Mouse (Mus musculus) liver, adult 2 months (tissue): ENCODE results near the gene Mlst8. TPM values are rescaled to one million over a fixed set of nuclear protein-coding genes. Genes with fewer than 3 reads are reported as not detected.
"Not testable (repeated sequence)": the region's sequence is repeated elsewhere in the genome, so short reads cannot be mapped to it uniquely, and the experiment has no call there.

ENCODE experiments used
- DNase-seq: peaks from one replicate; pipeline ENCODE4 v3.0.0-alpha.2; 2011; ENCODE audit warnings: low read depth, low spot score; ENCODE audit errors: extremely low read depth
- H3K27ac ChIP-seq: fragments of 200-500 bp; replicated peaks from 2 replicates; pipeline ENCODE4 v1.5.1; 2012; ENCODE audit warnings: low read depth, mild to moderate bottlenecking, control low read depth, inconsistent platforms, low read length; ENCODE audit not compliant: insufficient read depth
- H3K27me3 ChIP-seq: fragments of 200-500 bp; 2 replicates; pipeline ENCODE4 v1.6.1; 2012; ENCODE audit warnings: mild to moderate bottlenecking, moderate library complexity, low read length, inconsistent platforms; ENCODE audit not compliant: control insufficient read depth, insufficient read depth
- H3K36me3 ChIP-seq: fragments of 200-500 bp; 2 replicates; pipeline ENCODE4 v1.6.1; 2012; ENCODE audit warnings: low read length, inconsistent platforms; ENCODE audit not compliant: control insufficient read depth, insufficient read depth
- H3K4me1 ChIP-seq: fragments of 200-500 bp; 2 replicates; pipeline ENCODE4 v1.6.1; 2011; ENCODE audit warnings: low read length; ENCODE audit not compliant: control insufficient read depth, insufficient read depth
- H3K4me3 ChIP-seq: fragments of 200-500 bp; 2 replicates; pipeline ENCODE4 v1.5.1; 2011; ENCODE audit warnings: low read depth, mild to moderate bottlenecking, control low read depth, low read length, moderate library complexity; ENCODE audit not compliant: insufficient read depth
- H3K79me2 ChIP-seq: fragments of 200-500 bp; 2 replicates; pipeline ENCODE4 v1.6.1; 2012; ENCODE audit warnings: inconsistent platforms, mild to moderate bottlenecking, low read length, moderate library complexity; ENCODE audit not compliant: control insufficient read depth, insufficient read depth
- H3K9ac ChIP-seq: fragments of 200-500 bp; 2 replicates; pipeline ENCODE4 v1.6.1; 2012; ENCODE audit warnings: low read depth, mild to moderate bottlenecking, control low read depth, inconsistent platforms, low read length
- CTCF ChIP-seq: fragments of 200-500 bp; IDR thresholded peaks from 2 replicates; pipeline ENCODE4 v1.5.1; 2011; ENCODE audit warnings: low read depth, low read length, control low read depth
- POLR2A ChIP-seq: fragments of 200-500 bp; IDR thresholded peaks from 2 replicates; pipeline ENCODE4 v1.6.1; 2011; ENCODE audit warnings: low read length, control low read depth; ENCODE audit not compliant: insufficient read depth; ENCODE audit errors: extremely low read depth
- WGBS: fragments of 180-500 bp; shearing (Covaris S2); methylation state at CpG from one replicate; pipeline ENCODE4 v1.1.7; 2018; 5-methylcytosine and 5-hydroxymethylcytosine counted together
- polyA plus RNA-seq: library from polyadenylated mRNA; depleted of rRNA; stranded (reverse); fragments of >200 nt; gene quantifications from 2 replicates; pipeline ENCODE4 v1.2.3, GENCODE M21; 2012
- total RNA-seq: library from RNA; depleted of rRNA; stranded (reverse); fragments of >200 nt; gene quantifications from 2 replicates; pipeline ENCODE4 v1.2.3, GENCODE M21; 2014

Gene Mlst8
- total and polyA plus RNA-seq, 2 experiments: 3.5 to 16.7 TPM

DNA sequence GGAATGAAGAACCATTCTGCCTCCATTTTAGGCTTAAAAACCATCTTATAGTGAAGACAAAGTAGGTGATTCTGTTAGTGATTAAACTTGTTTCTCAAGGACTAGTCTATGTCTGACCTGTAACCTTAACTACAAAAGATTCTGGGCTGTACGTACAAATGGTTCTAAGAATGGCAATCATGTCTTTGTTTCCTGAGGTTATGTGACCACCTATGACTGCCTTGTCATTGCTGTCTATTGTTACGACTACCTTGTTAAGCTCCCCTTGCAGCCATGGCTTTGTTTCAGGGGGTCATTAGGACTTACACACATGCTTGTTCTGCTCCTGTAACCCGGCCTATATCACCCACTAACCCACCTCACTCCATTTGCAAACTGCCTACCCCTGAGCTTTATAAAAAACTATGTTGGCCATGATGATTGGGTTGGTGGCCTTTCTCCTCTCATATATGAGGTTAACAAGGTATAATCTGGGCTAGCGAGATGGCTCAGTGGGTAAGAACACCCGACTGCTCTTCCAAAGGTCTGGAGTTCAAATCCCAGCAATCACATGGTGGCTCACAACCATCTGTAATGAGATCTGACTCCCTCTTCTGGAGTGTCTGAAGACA is 10.1 kb downstream of the Mlst8 start:
- Histone ChIP-seq H3K27me3 (no peaks in the 10 kb centered on the region), H3K4me1 (peaks cover 8% of the 10 kb centered on the region), H3K4me3 (no peak overlapping the region), H3K36me3 (no peaks in the 10 kb centered on the region), H3K9ac (no peak overlapping the region), H3K79me2 (peaks cover 7% of the 10 kb centered on the region), H3K27ac (no peak overlapping the region)
- 97% methylated on average over 5 of the region's 5 CpGs for WGBS
- DNase-seq: no peak
- no peak for TF ChIP-seq CTCF
- no peak for TF ChIP-seq POLR2A

DNA sequence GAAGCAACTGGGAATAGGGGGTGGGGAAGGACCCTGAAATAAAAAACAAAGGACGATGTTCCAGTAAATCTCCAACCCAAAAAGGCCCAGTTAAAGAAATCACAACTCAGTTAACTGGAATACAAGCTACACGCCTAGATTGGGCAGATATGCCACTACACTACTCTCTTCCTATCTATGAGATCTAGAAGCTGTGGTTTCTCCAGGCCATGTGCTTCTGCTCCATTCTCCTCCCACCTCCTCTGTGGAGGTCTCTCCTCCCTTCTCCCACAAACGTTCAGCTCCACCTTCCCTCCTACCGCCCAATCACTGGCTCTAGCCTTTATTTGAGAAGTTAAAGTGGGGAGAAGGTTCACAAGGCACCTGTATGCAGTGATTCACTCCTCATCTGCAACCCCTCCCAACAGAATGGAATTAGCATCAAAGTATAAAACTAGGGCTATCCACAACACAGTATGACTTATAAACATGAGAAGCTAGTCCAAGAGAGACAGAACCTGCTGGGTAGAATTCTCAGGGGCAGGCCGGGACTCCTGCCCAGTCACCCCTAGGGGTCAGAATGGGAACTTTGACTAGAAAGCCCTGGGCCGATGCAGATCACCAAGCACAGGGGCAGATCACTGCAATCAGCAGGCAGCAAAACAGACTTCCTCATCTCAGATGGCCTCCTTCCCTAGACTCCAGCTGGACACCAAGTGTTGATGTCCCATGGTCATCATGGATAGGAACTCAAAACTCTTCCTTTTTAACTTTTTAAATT is 15.3 kb downstream of the Mlst8 start:
- no peak for DNase-seq
- Histone ChIP-seq H3K79me2 (no peaks in the 10 kb centered on the region), H3K9ac (no peak overlapping the region), H3K27me3 (no peaks in the 10 kb centered on the region), H3K36me3 (no peaks in the 10 kb centered on the region), H3K27ac (no peak overlapping the region), H3K4me1 (no peaks in the 10 kb centered on the region), H3K4me3 (no peak overlapping the region)
- TF ChIP-seq POLR2A: no peak
- no peak for TF ChIP-seq CTCF
- WGBS: 67% methylated on average over 6 of the region's 6 CpGs

DNA sequence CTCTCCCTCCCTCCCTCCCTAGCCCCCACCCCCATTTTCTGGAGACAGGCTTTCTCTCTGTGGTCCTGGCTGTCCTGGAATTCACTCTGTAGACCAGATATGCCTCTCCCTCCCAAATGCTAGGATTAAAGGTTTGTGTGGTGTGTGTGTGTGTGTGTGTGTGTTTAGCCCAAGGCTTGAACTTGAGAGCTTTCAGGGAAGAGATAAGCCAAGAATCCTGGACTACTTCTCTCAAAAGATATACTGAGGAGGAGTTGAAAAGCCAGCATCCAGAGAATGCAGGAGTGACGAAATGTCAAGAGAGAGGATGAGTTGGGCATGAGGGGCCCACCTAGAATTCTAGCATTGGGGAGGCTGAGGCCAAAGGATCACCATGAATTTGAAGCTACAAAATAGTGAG is 15.9 kb downstream of the Mlst8 start:
- Histone ChIP-seq H3K4me3 (no peak overlapping the region), H3K36me3 (no peaks in the 10 kb centered on the region), H3K27me3 (no peaks in the 10 kb centered on the region), H3K79me2 (no peaks in the 10 kb centered on the region), H3K27ac (no peak overlapping the region), H3K9ac (no peak overlapping the region), H3K4me1 (no peaks in the 10 kb centered on the region)
- no peak for TF ChIP-seq CTCF
- TF ChIP-seq POLR2A: no peak
- no peak for DNase-seq
- 100% methylated on average over 1 of the region's 1 CpGs for WGBS

DNA sequence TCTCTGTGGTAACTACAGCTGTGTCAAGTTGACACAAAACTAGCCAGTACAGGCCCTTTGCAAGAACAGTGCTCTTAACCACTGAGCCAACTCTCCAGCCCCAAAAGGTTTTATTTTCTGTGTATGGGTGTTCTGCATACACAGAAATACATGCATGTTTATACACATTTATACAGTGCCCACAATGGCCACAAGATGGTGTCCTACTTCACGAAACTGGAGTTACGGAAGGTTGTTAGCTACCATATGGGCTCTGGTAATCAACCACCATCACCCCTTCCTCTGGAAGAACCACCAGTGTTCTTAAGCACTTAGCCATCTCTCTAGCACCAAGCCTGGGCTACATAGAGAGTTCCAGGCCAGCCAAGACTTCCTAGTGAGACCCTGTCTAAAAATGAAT is 17.3 kb downstream of the Mlst8 start:
- no peak overlapping the region for H3K9ac ChIP-seq
- no peaks in the 10 kb centered on the region for H3K4me1 ChIP-seq
- no peak overlapping the region for H3K27ac ChIP-seq
- TF ChIP-seq CTCF (peak; percentile 23; the same call in 1 of the 2 replicates), POLR2A (no peak)
- WGBS: 80% methylated on average over 2 of the region's 2 CpGs
- H3K27me3 ChIP-seq: no peaks in the 10 kb centered on the region
- H3K36me3 ChIP-seq: no peaks in the 10 kb centered on the region
- H3K79me2 ChIP-seq: no peaks in the 10 kb centered on the region
- no peak overlapping the region for H3K4me3 ChIP-seq
- peak; percentile 45 for DNase-seq

DNA sequence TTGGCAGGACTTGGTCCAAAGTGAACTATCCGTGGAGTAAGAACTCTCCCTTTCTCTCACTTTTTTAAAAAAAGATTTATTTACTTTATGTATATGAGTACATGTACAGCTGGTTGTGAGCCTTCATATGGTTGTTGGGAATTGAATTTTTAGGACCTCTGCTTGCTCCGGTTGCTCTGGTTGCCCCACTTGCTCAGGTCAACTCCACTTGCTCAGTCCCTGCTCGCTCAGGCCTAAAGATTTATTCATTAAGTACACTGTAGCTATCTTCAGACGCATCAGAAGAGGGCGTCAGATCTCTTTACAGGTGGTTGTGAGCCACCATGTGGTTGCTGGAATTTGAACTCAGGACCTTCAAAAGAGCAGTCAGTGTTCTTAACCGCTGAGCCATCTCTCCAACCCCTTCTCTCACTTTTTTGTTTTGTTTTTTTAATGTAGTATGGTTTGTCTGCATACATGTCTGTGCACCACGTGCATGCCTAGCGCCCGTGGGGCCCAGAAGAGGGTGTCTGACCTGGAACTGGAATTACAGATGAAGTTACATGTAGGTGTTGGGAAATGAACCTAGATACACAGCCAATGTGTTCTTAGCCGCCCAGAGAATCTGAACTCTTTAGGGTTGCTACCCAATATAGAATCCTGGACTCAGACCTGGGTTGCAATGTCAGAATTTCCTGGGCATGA is 23.2 kb downstream of the Mlst8 start:
- H3K4me3 ChIP-seq: not testable (repeated sequence)
- H3K27ac ChIP-seq: peak overlapping the region; percentile 42; the same call in 1 of the 2 replicates
- peak overlapping the region; percentile 29; the same call in 1 of the 2 replicates for H3K9ac ChIP-seq

More for the DNA sequence above, 23.2 kb downstream of the Mlst8 start:
- H3K27me3 ChIP-seq, H3K4me1 ChIP-seq, H3K36me3 ChIP-seq, H3K79me2 ChIP-seq, DNase-seq: not testable (repeated sequence)
- 23% methylated on average over 10 of the region's 10 CpGs for WGBS
